Mouse (Mus musculus) hindbrain, embryonic 16.5 days (tissue): Measurements from ENCODE around the gene Clrn3. TPM values are rescaled to one million over a fixed set of nuclear protein-coding genes. Genes with fewer than 3 reads are reported as not detected.

Experiments
- ATAC-seq: fragments of 200-750 bp; cut with Nextera tagmentation; 2 replicates; pipeline ENCODE4 v1.8.0; 2017; ENCODE audit warnings: moderate TSS enrichment, moderate library complexity
- H3K27ac ChIP-seq: fragments of 300-500 bp; sonication (generic); 2 replicates; pipeline ENCODE4 v1.5.1; 2014; ENCODE audit warnings: low read depth, mild to moderate bottlenecking, control low read depth, low read length, moderate library complexity
- H3K27me3 ChIP-seq: fragments of 300-500 bp; sonication (generic); replicated peaks from 2 replicates; pipeline ENCODE4 v1.6.1; 2014; ENCODE audit warnings: low read length; ENCODE audit not compliant: control insufficient read depth, insufficient read depth
- H3K36me3 ChIP-seq: fragments of 300-500 bp; sonication (generic); 2 replicates; pipeline ENCODE4 v1.6.1; 2014; ENCODE audit warnings: mild to moderate bottlenecking, low read length, moderate library complexity, mixed read lengths; ENCODE audit not compliant: control insufficient read depth, insufficient read depth
- H3K4me1 ChIP-seq: fragments of 300-500 bp; sonication (generic); 2 replicates; pipeline ENCODE4 v1.6.1; 2014; ENCODE audit warnings: low read depth, low read length; ENCODE audit not compliant: control insufficient read depth, insufficient read depth
- H3K4me2 ChIP-seq: fragments of 300-500 bp; sonication (generic); 2 replicates; pipeline ENCODE4 v1.6.1; 2014; ENCODE audit warnings: mild to moderate bottlenecking, low read length, control low read depth, moderate library complexity
- H3K4me3 ChIP-seq: fragments of 300-500 bp; sonication (generic); 2 replicates; pipeline ENCODE4 v1.5.1; 2014; ENCODE audit warnings: mild to moderate bottlenecking, low read length, control low read depth, moderate library complexity
- H3K9ac ChIP-seq: fragments of 300-500 bp; sonication (generic); 2 replicates; pipeline ENCODE4 v1.6.1; 2014; ENCODE audit warnings: low read depth, mild to moderate bottlenecking, control low read depth, low read length, moderate library complexity
- H3K9me3 ChIP-seq: fragments of 300-500 bp; sonication (generic); 2 replicates; pipeline ENCODE4 v1.6.1; 2014; ENCODE audit warnings: mild to moderate bottlenecking, low read length, moderate library complexity; ENCODE audit not compliant: control insufficient read depth
- WGBS: fragments of 180-500 bp; shearing (Covaris S2); extraction: QIAGEN DNeasy Blood & Tissue Kit; methylation state at CpG from one replicate; pipeline ENCODE4 v1.1.7; 2014; 5-methylcytosine and 5-hydroxymethylcytosine counted together
- polyA plus RNA-seq: library from polyadenylated mRNA; unstranded; fragments of >200 nt; fragmentation: Nextera tagmentation; extraction: Ambion mirVana; gene quantifications from 2 replicates; pipeline ENCODE4 v1.2.1, GENCODE M21; 2015

The Clrn3 gene
- polyA plus RNA-seq, 1 experiment from 2014 or later, result not detected

DNA sequence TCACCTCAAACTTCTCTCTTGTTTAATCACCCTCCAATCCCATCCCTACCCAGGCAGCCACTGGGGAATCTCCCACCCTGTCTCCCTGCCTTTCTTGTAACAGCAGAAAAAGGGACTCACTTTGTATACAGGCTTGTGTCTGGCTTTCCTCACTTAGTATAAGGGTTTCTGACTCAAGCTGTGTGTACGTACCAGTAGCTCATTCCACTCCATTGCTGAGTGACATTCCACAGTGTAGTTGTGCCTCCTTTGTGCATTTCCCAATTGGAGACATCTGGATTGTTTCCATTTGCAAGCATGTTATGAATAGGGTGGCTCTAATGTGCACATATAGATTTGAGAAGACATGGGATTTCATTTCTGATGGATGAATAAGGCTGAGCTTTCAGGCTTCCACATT lies 31.8 kb upstream of the Clrn3 start:
- no peaks in the 10 kb centered on the region for H3K9me3 ChIP-seq
- H3K9ac ChIP-seq, result no peak overlapping the region
- no peaks in the 10 kb centered on the region for H3K4me1 ChIP-seq
- WGBS, result 79% methylated on average over 1 of the region's 1 CpGs
- no peak overlapping the region for H3K4me3 ChIP-seq
- no peak overlapping the region for H3K27ac ChIP-seq
- no peak overlapping the region for H3K4me2 ChIP-seq
- no peak for ATAC-seq
- no peaks in the 10 kb centered on the region for H3K36me3 ChIP-seq
- no peaks in the 10 kb centered on the region for H3K27me3 ChIP-seq

DNA sequence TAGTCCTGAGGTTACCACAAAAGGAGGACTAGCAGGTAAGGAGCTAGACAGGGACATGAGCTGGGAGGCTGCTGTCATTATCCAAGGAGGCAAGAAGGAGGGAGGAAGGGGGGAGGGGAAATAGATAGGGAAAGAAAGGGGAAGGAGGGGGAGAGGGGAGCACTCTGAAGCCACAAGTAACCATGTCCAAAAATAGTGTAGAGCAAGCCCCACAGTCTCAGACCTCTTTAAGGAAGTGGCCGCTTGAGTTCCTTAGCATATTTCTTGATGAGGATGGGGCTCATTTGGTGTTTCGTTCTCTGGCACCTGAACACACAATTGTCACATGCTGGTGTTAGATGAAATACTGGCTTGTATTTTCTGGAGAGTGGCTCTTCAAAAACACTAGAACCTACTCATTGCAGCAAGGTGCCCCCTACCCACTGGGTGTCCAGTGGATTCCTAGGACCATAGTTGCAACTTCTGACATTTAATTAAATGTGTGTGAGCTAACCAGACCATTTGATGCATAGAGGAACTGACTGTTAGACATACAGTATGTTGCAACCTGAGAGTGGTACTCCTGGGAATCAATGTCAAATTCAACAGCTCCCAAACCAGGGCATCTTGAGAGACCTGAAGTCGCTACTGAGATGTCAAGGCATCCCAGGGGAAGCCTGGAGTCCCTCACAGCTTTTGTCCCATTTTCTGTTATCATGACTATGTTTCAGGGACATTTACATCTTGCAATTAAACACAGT lies 28.4 kb upstream of the Clrn3 start:
- no peak overlapping the region for H3K9ac ChIP-seq
- H3K27me3 ChIP-seq, result no peaks in the 10 kb centered on the region
- H3K4me2 ChIP-seq, result no peak overlapping the region
- H3K36me3 ChIP-seq, result no peaks in the 10 kb centered on the region
- WGBS, result 93% methylated on average over 3 of the region's 3 CpGs
- H3K4me3 ChIP-seq, result no peak overlapping the region
- no peaks in the 10 kb centered on the region for H3K4me1 ChIP-seq
- H3K27ac ChIP-seq, result no peak overlapping the region
- ATAC-seq, result no peak
- H3K9me3 ChIP-seq, result no peaks in the 10 kb centered on the region

DNA sequence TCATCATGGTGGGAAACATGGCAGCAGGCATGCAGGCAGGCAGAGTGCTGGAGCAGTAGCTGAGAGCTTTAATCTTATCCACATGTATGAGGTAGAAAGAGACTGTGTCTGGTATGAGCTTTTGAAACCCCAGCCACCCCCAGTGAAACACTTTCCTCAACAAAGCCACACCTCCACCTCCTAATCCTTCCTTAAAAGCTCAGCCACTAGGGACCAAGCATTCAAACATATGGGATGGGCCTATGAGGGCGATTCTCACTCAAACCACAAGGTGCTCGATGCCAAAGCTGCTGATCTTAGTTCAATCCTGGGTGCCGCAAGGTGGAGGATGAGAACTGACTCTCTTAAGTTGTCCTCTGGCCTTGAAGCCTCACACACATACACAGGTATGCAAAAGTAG lies 25.1 kb upstream of the Clrn3 start:
- H3K27me3 ChIP-seq, result no peaks in the 10 kb centered on the region
- H3K27ac ChIP-seq, result no peak overlapping the region
- no peaks in the 10 kb centered on the region for H3K4me1 ChIP-seq
- H3K4me2 ChIP-seq, result no peak overlapping the region
- no peak for ATAC-seq
- H3K36me3 ChIP-seq, result no peaks in the 10 kb centered on the region
- no peak overlapping the region for H3K4me3 ChIP-seq
- 87% methylated on average over 3 of the region's 3 CpGs for WGBS
- H3K9ac ChIP-seq, result no peak overlapping the region
- H3K9me3 ChIP-seq, result no peaks in the 10 kb centered on the region

DNA sequence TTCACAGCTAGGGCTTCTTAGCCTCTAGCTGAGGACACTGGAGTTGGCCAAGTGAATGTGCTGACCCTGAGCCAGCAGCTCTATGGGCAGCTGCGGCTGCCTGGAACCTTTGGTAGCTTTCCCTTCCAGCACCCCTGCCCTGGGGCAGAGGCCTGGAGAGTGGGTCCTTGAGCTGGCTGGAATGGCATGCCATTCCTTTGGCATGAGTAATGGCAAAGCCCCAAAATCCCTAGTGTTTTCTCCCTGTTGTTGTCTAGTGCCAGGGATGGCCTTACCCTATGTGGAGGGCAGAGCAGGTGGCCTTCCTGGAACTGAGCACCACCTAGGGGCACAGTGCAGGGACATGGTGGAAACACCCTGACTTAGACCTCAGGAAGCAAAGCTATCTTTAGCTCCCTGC lies 23.1 kb upstream of the Clrn3 start:
- H3K9ac ChIP-seq, result no peak overlapping the region
- no peak for ATAC-seq
- no peaks in the 10 kb centered on the region for H3K9me3 ChIP-seq
- H3K4me3 ChIP-seq, result no peak overlapping the region
- no peak overlapping the region for H3K4me2 ChIP-seq
- no peak overlapping the region for H3K27ac ChIP-seq
- H3K4me1 ChIP-seq, result peaks cover 1% of the 10 kb centered on the region; the same call in 1 of the 2 replicates
- no peaks in the 10 kb centered on the region for H3K36me3 ChIP-seq
- 50% methylated on average over 1 of the region's 1 CpGs for WGBS
- no peaks in the 10 kb centered on the region for H3K27me3 ChIP-seq

DNA sequence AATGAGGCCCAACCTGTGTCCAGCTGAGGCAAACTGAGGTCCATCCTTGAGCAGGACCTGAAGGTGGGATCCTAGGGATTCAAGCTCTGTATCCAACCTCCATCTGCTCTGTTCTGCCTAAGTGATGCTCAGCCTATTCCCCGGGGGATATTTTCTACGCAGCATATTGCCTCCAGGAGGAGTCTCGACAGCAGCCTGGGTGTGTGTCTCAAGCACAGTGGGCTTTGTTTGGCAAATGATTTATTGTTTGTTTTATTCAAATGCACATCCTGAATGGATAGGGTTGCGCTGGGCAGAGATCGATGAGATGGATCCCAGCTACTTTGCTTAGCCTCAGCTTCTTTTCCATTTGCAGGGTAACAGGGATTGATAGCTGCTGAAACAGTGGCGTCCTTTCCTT lies 20.0 kb upstream of the Clrn3 start:
- Histone ChIP-seq H3K4me2 (no peak overlapping the region), H3K36me3 (no peaks in the 10 kb centered on the region), H3K27me3 (no peaks in the 10 kb centered on the region), H3K9ac (no peak overlapping the region), H3K4me3 (no peak overlapping the region), H3K9me3 (no peaks in the 10 kb centered on the region), H3K27ac (no peak overlapping the region), H3K4me1 (peaks cover 2% of the 10 kb centered on the region; the same call in 1 of the 2 replicates)
- ATAC-seq, result no peak
- WGBS, result 37% methylated on average over 6 of the region's 6 CpGs

DNA sequence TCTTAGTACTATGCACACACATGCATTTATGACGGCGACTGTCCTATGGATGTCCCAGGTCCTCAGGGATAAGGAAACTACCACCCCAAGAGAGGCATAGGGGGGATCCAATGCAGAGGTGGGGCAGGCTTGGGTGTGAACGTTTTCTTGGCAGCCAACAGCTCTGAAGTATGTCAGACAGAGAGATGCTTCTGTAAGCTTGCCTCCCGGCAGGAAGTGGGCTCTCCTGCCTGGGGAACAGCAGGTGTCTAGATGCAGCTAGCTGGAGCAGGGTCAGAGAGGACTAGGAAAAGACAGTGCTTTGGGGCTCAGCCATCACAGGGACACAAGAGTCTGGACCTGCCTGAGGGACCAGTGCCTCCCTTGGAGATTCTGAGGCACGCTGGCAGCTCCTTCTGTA lies 18.1 kb upstream of the Clrn3 start:
- H3K4me2 ChIP-seq, result no peak overlapping the region
- no peaks in the 10 kb centered on the region for H3K27me3 ChIP-seq
- H3K36me3 ChIP-seq, result no peaks in the 10 kb centered on the region
- no peak overlapping the region for H3K4me3 ChIP-seq
- H3K9ac ChIP-seq, result no peak overlapping the region
- 56% methylated on average over 5 of the region's 5 CpGs for WGBS
- no peak for ATAC-seq
- peaks cover 2% of the 10 kb centered on the region; the same call in 1 of the 2 replicates for H3K4me1 ChIP-seq
- no peaks in the 10 kb centered on the region for H3K9me3 ChIP-seq
- no peak overlapping the region for H3K27ac ChIP-seq

DNA sequence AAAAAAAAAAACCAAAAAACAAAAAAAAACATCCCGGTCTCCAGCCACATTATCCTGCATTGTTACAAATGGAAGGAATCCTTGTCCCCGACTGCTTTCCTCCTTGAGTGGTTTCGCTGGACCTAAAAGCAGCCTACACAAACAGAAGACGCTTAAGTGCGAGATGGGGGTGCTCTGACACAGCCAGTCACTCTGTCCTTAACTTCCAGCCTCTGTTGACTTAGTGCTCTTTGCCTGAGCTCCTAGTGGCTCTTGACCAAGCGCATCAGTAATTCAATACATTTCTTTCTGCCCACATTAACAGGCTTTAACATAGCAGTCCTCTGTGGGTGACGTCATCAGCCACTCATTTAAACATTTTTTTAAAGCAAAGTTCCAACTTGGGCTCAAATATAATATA lies 17.5 kb upstream of the Clrn3 start:
- 80% methylated on average over 7 of the region's 7 CpGs for WGBS
- no peak overlapping the region for H3K9ac ChIP-seq
- no peaks in the 10 kb centered on the region for H3K36me3 ChIP-seq
- no peak overlapping the region for H3K27ac ChIP-seq
- H3K4me1 ChIP-seq, result peaks cover 2% of the 10 kb centered on the region; the same call in 1 of the 2 replicates
- no peaks in the 10 kb centered on the region for H3K27me3 ChIP-seq
- no peaks in the 10 kb centered on the region for H3K9me3 ChIP-seq
- no peak for ATAC-seq
- H3K4me2 ChIP-seq, result no peak overlapping the region
- H3K4me3 ChIP-seq, result no peak overlapping the region

DNA sequence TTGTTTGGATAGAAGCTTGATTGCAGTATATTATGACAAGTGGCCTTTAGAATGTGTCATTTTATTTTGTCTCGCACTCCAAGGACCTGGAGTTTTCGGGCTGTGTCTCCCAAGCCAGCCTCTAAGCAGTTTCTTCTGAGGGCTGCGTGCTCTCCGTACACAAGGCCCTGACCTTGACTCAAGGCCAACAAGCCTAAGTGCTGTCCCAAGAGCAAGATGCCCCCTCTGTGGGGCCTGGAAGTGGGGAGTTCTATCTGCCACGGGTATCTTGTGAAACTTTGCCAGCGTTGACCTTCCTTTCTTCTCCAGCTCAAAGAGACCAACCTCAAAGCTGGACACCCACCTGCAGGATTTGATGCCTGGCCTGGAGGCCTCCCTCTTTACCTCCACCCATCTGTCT lies 15.9 kb upstream of the Clrn3 start:
- Histone ChIP-seq H3K27ac (no peak overlapping the region), H3K36me3 (no peaks in the 10 kb centered on the region), H3K4me3 (no peak overlapping the region), H3K27me3 (no peaks in the 10 kb centered on the region), H3K9me3 (no peaks in the 10 kb centered on the region), H3K9ac (no peak overlapping the region), H3K4me1 (peaks cover 2% of the 10 kb centered on the region; the same call in 1 of the 2 replicates), H3K4me2 (no peak overlapping the region)
- ATAC-seq, result no peak
- 94% methylated on average over 6 of the region's 6 CpGs for WGBS

DNA sequence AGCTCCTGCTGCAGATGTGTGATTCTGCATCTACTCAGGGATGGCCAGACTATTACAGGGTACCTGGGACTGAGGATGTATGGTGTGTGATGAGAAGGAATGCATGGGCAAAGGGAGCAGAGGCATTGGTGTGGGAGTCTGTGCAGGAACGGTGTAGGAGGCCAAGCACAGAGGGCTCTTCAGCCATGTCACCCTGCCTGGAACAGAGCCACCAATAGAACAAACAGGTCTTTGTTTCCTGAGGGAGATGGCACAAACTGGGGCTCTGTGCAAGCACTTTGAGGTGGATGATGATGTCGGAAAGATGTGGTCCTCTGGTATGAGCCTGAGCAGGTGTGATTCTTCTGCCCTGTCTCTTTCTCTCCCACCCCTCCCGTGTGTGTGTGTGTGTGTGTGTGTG lies 14.6 kb upstream of the Clrn3 start:
- no peak overlapping the region; the same call in 1 of the 2 replicates for H3K27ac ChIP-seq
- H3K9me3 ChIP-seq, result no peaks in the 10 kb centered on the region
- no peak overlapping the region for H3K4me2 ChIP-seq
- no peaks in the 10 kb centered on the region for H3K27me3 ChIP-seq
- peaks cover 5% of the 10 kb centered on the region; the same call in 1 of the 2 replicates for H3K4me1 ChIP-seq
- no peak overlapping the region for H3K9ac ChIP-seq
- ATAC-seq, result peak; percentile 38; the same call in 1 of the 2 replicates
- H3K4me3 ChIP-seq, result no peak overlapping the region
- H3K36me3 ChIP-seq, result no peaks in the 10 kb centered on the region
- 51% methylated on average over 3 of the region's 3 CpGs for WGBS
